Mouse (Mus musculus): ENCODE measurements at regions not wholly inside any gene's neighbourhood (a gene's known extent, or its start where the extent isn't known, plus 50 kb on each side); places are given as distances from the start of the nearest gene placed in this dataset.
A peak's percentile ranks its signal among the peaks of the same experiment; 100 is the strongest.

DNA sequence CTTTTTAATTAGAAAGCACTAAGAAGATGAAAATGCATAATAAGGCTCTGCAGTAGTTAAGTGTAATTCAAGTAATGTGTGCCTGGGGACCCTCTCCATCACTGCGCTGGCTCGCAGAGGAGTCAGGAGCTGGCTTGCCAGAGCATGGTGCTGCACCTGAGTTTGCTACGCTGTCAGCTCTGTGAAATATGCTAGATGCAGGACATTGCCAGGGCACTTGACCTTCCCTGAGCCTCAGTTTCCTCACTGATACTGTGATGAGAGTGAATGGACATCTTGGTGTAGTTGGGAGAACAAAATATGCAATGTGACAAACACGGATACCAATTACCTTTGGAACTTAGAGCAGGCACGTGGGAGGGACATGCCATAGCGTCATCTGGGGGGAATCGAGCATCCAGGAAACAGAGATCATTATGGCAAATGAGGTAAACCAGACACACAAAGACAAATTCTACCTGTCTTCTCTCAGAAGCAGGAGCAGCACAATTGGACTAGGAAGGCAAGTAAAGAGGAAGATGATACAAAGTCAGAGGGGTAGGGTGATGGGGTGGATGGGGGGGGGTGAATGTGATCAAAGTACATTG lies 133.6 kb upstream of the Slco3a1 start:
- no peak for DNase-seq

DNA sequence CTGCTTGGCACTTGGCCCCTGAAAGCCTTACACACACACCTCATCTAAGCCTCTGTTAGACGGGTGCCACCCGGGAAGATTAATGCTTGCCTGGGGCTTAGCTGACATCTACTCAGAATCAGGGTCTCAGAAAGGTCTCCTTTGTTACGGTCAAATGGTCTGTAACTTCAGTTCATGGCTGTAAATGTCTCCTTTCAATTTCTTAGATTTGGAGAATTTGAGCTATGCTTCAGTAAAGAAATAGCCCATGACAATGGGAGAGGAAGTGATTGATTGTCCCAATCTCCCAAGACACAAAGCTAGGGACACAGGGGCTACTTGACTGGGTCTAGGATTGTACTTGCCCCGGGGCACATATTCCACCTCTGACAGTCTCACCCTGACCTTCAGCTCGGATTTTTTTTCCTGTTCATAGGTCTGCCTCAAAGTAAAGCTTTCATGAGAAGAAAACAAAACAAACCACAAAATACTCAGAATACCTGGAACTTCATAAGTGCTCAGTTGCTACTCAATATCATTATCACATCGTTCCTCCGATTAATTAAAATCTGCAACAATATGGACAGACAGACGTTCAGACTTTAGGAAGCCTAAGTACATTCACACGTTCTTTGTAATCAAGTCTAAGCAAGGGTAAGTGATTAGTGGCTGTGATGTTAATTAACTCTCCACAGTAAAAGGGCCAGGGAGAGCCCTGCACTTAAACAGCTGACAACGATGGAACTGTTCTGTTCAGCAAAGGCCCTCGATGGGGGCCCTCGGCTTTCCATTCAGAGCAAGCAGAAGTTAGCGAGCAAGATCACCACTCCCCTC lies 132.9 kb upstream of the Slco3a1 start:
- no peak for DNase-seq

DNA sequence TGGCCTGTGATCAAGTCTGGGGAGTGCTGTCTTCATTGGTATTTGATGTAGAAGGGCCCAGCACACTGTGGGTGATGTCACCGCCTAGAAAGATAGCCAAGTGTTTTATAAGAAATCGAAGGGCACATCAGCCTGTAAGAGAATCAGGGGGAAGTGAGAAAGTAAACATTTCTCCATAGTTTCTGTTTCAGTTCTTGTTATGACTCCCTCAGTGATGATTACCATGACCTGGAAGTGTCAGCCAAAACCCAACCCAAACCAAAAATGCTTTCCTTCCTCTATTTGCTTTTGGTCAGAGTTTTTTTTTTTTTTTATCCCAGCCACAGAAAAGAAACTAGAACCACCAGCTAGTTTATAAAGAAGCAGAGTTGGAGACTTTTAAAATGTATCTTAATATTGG lies 129.4 kb upstream of the Slco3a1 start:
- DNase-seq, result no peak

DNA sequence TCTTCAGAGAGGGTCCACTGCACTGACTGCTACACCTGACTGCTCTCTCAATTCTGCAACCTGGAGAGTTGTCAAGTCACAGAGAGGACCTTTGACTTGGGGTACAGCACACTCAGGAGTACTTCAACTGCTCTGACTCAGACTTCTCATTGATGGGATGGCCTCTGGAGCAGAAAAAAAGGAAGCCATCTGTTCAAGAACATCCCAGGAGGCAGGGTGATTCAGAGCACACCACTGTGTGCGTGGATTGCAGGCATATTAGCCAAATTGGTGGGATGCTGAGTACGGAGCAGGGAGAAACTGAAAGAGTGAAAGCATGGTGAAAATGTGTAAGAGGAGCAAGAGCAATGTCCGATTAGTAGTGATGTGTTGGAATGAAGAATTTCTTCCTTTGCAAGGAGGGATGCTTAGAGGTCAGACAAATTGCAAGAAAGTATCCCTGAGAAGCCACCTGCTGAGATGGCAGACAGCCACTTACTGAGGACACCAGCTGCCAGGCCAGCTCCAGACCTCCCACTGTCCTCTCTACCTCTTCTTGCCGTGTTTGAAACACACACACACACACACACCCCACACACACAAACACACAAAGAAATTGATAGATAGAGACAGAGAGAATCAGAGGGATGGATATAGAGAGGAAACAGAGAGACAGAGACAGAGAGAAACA lies 119.2 kb upstream of the Slco3a1 start:
- DNase-seq, result no peak

DNA sequence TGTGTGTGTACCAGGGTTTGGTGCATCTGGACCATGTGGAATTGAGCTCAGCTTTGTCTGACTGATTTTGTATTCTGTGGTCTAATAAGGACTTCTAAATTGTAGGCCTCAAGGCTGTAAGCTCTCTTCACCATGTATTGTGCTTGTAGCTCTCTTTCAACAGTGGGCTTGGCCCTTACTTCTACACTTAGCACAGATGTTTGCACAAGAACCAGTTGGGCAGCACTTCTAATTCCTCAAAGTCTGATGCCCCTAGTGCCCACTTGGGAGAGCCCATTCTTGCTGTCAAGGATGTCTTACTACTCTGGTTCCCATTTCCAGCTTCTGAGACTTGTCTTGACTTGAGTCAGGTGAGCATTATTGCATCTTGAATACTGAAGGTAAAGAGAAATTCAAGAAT lies 114.5 kb upstream of the Slco3a1 start:
- no peak for DNase-seq

DNA sequence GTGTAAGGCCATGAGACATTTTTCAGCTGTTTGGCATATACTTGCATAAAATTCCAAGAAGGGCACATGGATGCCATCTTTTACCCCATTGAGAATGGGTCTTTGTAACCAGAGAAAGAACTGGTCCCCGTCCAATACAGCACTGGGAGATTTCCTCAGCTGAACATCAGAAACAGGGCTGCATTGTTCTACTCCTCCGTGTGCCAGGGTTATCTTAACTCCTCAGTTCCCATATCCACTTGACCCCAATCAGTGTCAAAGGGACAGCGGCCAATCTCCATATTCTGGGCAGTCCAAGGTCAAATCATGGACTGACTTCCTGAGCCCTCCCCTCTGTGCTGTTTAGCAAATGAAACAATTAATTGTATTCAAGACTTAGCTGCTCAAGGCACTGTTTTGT lies 112.5 kb upstream of the Slco3a1 start:
- no peak for DNase-seq

DNA sequence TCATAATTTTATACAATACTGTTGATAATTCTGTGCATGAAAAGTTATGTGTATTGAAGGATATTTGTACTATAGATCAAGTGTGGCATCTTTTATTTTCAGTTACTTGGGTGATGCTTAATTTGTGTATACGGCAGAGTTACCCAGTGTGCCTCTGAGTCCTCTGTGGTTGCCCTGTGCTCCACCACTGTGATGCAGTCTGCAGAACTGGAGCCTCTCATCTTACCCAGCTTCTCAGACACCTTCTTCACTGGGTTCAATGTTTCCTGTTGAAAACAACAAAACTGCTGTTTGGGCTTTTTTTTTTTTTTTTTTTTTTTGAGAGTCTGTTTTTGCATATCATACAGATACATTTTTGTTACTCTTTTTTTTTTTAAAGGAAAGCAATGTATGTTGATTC lies 109.2 kb upstream of the Slco3a1 start:
- DNase-seq, result no peak

DNA sequence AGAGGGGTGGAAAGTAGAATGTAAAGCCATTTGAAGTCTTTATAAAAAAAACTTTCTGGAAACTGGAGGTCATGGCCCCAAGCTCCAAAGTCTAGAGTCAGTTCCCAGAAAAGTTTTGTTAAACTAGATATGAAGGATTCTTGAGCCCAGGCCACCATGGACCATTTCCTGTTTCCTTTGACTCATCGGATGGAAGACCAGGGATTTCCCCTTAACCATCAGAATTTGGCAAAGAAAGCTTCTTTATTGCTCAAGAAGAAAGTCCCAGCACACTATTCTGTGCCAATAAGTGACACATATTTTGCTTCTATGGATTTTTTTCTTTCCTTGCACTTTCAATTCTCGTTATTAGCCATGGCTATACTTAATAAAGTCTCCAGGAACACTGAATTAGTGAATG lies 92.7 kb upstream of the Slco3a1 start:
- peak; percentile 27 for DNase-seq

DNA sequence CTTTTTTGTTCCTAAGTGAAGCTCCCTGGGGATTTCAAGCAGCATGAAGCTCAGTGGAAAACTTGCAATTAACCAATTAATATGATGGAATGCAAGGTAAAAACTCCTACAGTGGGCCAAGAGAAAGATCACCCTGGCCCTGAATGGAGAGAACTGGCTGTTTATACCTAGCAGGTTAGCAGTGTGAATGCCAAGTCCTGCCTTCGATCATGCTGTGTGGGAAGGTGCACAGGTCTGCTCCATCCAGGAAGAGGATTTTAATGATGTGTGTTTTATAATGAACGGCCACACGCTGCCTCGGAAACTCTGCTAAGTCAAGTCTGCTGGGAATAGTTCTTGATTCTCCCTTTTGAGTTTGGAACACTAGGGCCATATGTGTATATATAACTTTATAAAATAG lies 85.6 kb upstream of the Slco3a1 start:
- no peak for DNase-seq

DNA sequence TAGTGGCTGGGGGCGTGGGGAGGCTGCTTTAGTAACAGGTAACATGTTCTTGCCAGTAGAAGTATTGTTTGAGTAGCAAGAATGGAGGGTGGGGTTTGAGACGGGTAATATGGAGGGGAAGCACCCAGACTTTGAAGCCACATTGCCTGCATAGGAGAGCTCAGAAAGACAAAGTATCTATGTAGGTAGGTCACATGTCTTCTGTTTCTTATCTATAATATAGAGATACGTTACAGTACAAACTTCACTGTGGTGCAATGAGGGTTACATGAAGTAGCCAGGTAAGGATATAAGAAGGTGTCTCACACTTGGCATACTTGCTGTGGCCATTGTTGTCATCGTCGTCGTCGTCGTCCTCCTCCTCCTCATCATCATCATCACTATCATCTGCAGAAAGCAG lies 77.6 kb upstream of the Slco3a1 start:
- DNase-seq, result no peak

DNA sequence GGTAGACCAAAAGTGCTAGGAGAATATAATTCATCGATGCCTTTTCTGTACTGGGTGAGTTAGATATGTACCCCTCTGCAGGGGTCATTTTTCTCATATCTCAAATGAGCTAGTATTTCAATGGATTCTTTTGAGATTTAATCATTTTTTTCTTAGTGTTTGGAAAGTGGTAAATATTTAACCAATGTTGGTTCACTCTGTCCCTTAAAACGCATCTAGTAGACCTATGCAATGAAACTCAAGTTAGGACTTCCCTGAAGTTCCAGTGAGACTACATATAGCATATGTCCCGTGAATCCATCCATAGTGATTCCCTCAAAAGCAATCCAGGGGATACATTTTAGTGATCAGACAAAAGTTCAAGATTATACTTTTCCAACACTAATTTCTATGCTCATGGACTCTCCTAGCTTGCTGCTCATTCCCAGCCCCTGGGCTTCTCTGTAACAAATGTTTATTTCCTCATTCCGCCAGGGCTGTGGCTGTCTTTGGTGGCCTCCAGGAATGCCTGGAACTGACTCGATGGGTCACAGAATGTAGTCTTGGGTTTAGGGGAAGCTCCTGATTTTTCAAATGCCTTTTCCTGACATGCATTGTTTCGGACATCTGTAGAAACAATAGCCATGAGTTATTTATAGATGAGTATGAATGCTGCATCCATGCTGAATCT lies 74.4 kb upstream of the Slco3a1 start:
- DNase-seq, result no peak
